Mouse (Mus musculus) liver, postnatal 0 days (tissue): ENCODE data around the gene Pcmt1. TPM values are rescaled to one million over a fixed set of nuclear protein-coding genes. Genes with fewer than 3 reads are reported as not detected.

Experiments
- ATAC-seq: fragments of 200-750 bp; cut with Nextera tagmentation; 2 replicates; pipeline ENCODE4 v1.8.0; 2017; ENCODE audit warnings: mild to moderate bottlenecking, moderate library complexity
- DNase-seq: peaks from one replicate; pipeline ENCODE4 v3.0.0-alpha.2; 2016
- H3K27ac ChIP-seq: fragments of 300-500 bp; sonication (generic); 2 replicates; pipeline ENCODE4 v1.5.1; 2014; ENCODE audit warnings: antibody characterized with exemption, moderate library complexity, mild to moderate bottlenecking, low read depth
- H3K27me3 ChIP-seq: fragments of 300-500 bp; sonication (generic); 2 replicates; pipeline ENCODE4 v1.6.1; 2014; ENCODE audit warnings: low read length, control low read depth, mixed read lengths; ENCODE audit not compliant: insufficient read depth
- H3K36me3 ChIP-seq: fragments of 300-500 bp; sonication (generic); replicated peaks from 2 replicates; pipeline ENCODE4 v1.6.1; 2014; ENCODE audit warnings: mild to moderate bottlenecking, control low read depth, low read length, moderate library complexity, mixed read lengths; ENCODE audit not compliant: insufficient read depth
- H3K4me1 ChIP-seq: fragments of 300-500 bp; sonication (generic); 2 replicates; pipeline ENCODE4 v1.6.1; 2014; ENCODE audit warnings: antibody characterized with exemption, mild to moderate bottlenecking, control low read depth; ENCODE audit not compliant: insufficient read depth
- H3K4me2 ChIP-seq: fragments of 300-500 bp; sonication (generic); 2 replicates; pipeline ENCODE4 v1.6.1; 2014; ENCODE audit warnings: low read depth, mild to moderate bottlenecking, low read length, moderate library complexity, mixed read lengths
- H3K4me3 ChIP-seq: fragments of 300-500 bp; sonication (generic); 2 replicates; pipeline ENCODE4 v1.5.1; 2014; ENCODE audit warnings: low read depth, low read length
- H3K9ac ChIP-seq: fragments of 300-500 bp; sonication (generic); replicated peaks from 2 replicates; pipeline ENCODE4 v1.6.1; 2014; ENCODE audit warnings: mild to moderate bottlenecking, moderate library complexity
- H3K9me3 ChIP-seq: fragments of 300-500 bp; sonication (generic); 2 replicates; pipeline ENCODE4 v1.6.1; 2016; ENCODE audit warnings: mild to moderate bottlenecking, control low read depth, low read length, mixed read lengths
- CTCF ChIP-seq: sonication (generic); IDR thresholded peaks from 2 replicates; pipeline ENCODE4 v1.5.1; 2016; ENCODE audit warnings: antibody characterized with exemption, low read depth
- EP300 ChIP-seq: IDR thresholded peaks from 2 replicates; pipeline ENCODE4 v1.6.1; 2016; ENCODE audit warnings: antibody characterized with exemption, low read depth, mild to moderate bottlenecking
- WGBS: fragments of 180-500 bp; shearing (Covaris S2); extraction: QIAGEN DNeasy Blood & Tissue Kit; methylation state at CpG from one replicate; pipeline ENCODE4 v1.1.7; 2014; ENCODE audit not compliant: insufficient replicate concordance; 5-methylcytosine and 5-hydroxymethylcytosine counted together
- polyA plus RNA-seq: library from polyadenylated mRNA; unstranded; fragments of >200 nt; fragmentation: Nextera tagmentation; extraction: Ambion mirVana; gene quantifications from 2 replicates; pipeline ENCODE4 v1.2.1, GENCODE M21; 2015

The Pcmt1 gene
- polyA plus RNA-seq, 1 experiment from 2014 or later: 67.2 TPM

GRCm38 (mm10) chr10:7662471-7663141 is 18.3 kb downstream of the Pcmt1 start:
- H3K36me3 ChIP-seq: no peaks in the 10 kb centered on the region
- H3K27me3 ChIP-seq: no peaks in the 10 kb centered on the region
- ATAC-seq (peak; percentile 73), DNase-seq (peak; percentile 83)
- peak overlapping the region; percentile 83 for H3K4me3 ChIP-seq
- no peak for TF ChIP-seq CTCF
- TF ChIP-seq EP300: no peak
- H3K4me2 ChIP-seq: peak overlapping the region; percentile 87
- peak overlapping the region; percentile 93 for H3K27ac ChIP-seq
- H3K9me3 ChIP-seq: no peaks in the 10 kb centered on the region
- H3K4me1 ChIP-seq: peaks cover 24% of the 10 kb centered on the region
- peak overlapping the region; percentile 84 for H3K9ac ChIP-seq
- WGBS: under 1% methylated on average over 44 of the region's 44 CpGs

GRCm38 (mm10) chr10:7651057-7651456 is 29.9 kb downstream of the Pcmt1 start:
- no peaks in the 10 kb centered on the region for H3K9me3 ChIP-seq
- 96% methylated on average over 2 of the region's 2 CpGs for WGBS
- ATAC-seq (no peak), DNase-seq (no peak)
- no peak overlapping the region for H3K27ac ChIP-seq
- H3K4me1 ChIP-seq: no peaks in the 10 kb centered on the region
- no peak overlapping the region for H3K4me2 ChIP-seq
- TF ChIP-seq CTCF (no peak), EP300 (no peak)
- H3K4me3 ChIP-seq: no peak overlapping the region
- H3K27me3 ChIP-seq: no peaks in the 10 kb centered on the region
- H3K9ac ChIP-seq: no peak overlapping the region
- H3K36me3 ChIP-seq: peaks cover 32% of the 10 kb centered on the region

- H3K9me3 ChIP-seq: no peaks in the 10 kb centered on the region
- DNase-seq (no peak), ATAC-seq (no peak)
- H3K4me3 ChIP-seq: no peak overlapping the region
- H3K9ac ChIP-seq: no peak overlapping the region
- WGBS: 87% methylated on average over 4 of the region's 4 CpGs
- no peak overlapping the region for H3K27ac ChIP-seq
- no peaks in the 10 kb centered on the region for H3K4me1 ChIP-seq
- H3K36me3 ChIP-seq: peaks cover 37% of the 10 kb centered on the region
- TF ChIP-seq EP300 (no peak), CTCF (no peak)
- no peaks in the 10 kb centered on the region for H3K27me3 ChIP-seq
- H3K4me2 ChIP-seq: no peak overlapping the region
Observed at GRCm38 (mm10) chr10:7649059-7649458, 31.9 kb downstream of the Pcmt1 start.

- WGBS: 74% methylated on average over 2 of the region's 2 CpGs
- Histone ChIP-seq H3K9ac (no peak overlapping the region), H3K36me3 (peaks cover 63% of the 10 kb centered on the region), H3K4me3 (no peak overlapping the region), H3K9me3 (no peaks in the 10 kb centered on the region), H3K27ac (no peak overlapping the region), H3K4me1 (no peaks in the 10 kb centered on the region), H3K4me2 (no peak overlapping the region), H3K27me3 (no peaks in the 10 kb centered on the region)
- no peak for DNase-seq
- no peak for TF ChIP-seq CTCF
- no peak for TF ChIP-seq EP300
- no peak for ATAC-seq
Observed at GRCm38 (mm10) chr10:7645911-7646310, 35.0 kb downstream of the Pcmt1 start.

- TF ChIP-seq EP300 (no peak), CTCF (no peak)
- Histone ChIP-seq H3K9me3 (no peaks in the 10 kb centered on the region), H3K36me3 (peaks cover 70% of the 10 kb centered on the region), H3K4me2 (no peak overlapping the region), H3K4me3 (no peak overlapping the region), H3K9ac (no peak overlapping the region), H3K27ac (no peak overlapping the region), H3K27me3 (no peaks in the 10 kb centered on the region), H3K4me1 (no peaks in the 10 kb centered on the region)
- WGBS: 94% methylated on average over 12 of the region's 12 CpGs
- ATAC-seq (no peak), DNase-seq (no peak)
Observed at GRCm38 (mm10) chr10:7640366-7640765, 40.6 kb downstream of the Pcmt1 start.

GRCm38 (mm10) chr10:7630951-7631720 is 49.8 kb downstream of the Pcmt1 start:
- Histone ChIP-seq H3K36me3 (peaks cover 25% of the 10 kb centered on the region), H3K4me2 (no peak overlapping the region), H3K27ac (no peak overlapping the region), H3K9me3 (no peaks in the 10 kb centered on the region), H3K9ac (no peak overlapping the region), H3K4me1 (no peaks in the 10 kb centered on the region), H3K27me3 (no peaks in the 10 kb centered on the region), H3K4me3 (no peak overlapping the region)
- ATAC-seq (no peak), DNase-seq (no peak)
- WGBS: 78% methylated on average over 16 of the region's 16 CpGs
- TF ChIP-seq EP300 (no peak), CTCF (no peak)
